In genomic region chr9:47224249-47224648, GRCm38 (mm10) we compare ENCODE assay signal across 18 mouse cellular contexts.
"Had no signal": no experiment of that assay in that cellular context is flagged by ENCODE, and none has a peak within 500 bp of the region (broad histone marks: within the 10 kb centered on the region; RNA-seq: fewer than 3 reads in every experiment).

No protein-coding gene starts in this region.

- DNase-seq: liver, postnatal 0 days; lung, adult 2 months; lung, postnatal 4 days; right cerebral cortex, adult 18-20 months; right cerebral cortex, postnatal 25 days; right cerebral cortex, postnatal 4 days; spleen, adult 18-20 months; thymus, adult 18-20 months; thymus, postnatal 14 days; thymus, postnatal 36 days had no signal

- H3K4me3 ChIP-seq: liver, embryonic 15.5 days; lung, embryonic 15.5 days; megakaryocyte, embryonic 14.5 days; midbrain, embryonic 13.5 days; midbrain, embryonic 15.5 days; neural tube, embryonic 13.5 days; neural tube, embryonic 15.5 days had no signal

- H3K27ac ChIP-seq: liver, embryonic 15.5 days; lung, embryonic 15.5 days; midbrain, embryonic 13.5 days; midbrain, embryonic 15.5 days; neural tube, embryonic 13.5 days; neural tube, embryonic 15.5 days had no signal

- H3K9ac ChIP-seq: liver, embryonic 15.5 days; liver, postnatal 0 days; lung, embryonic 15.5 days; midbrain, embryonic 13.5 days; midbrain, embryonic 15.5 days; neural tube, embryonic 13.5 days; neural tube, embryonic 15.5 days had no signal

- H3K9me3 ChIP-seq: liver, embryonic 15.5 days; lung, embryonic 15.5 days; midbrain, embryonic 13.5 days; midbrain, embryonic 15.5 days; neural tube, embryonic 13.5 days; neural tube, embryonic 15.5 days had no signal

- H3K4me1 ChIP-seq: liver, embryonic 15.5 days; lung, embryonic 15.5 days; megakaryocyte, embryonic 14.5 days; midbrain, embryonic 15.5 days had no signal

- ATAC-seq: liver, postnatal 0 days; lung, postnatal 0 days; midbrain, embryonic 13.5 days; midbrain, embryonic 15.5 days had no signal

- H3K36me3 ChIP-seq: liver, embryonic 15.5 days; lung, embryonic 15.5 days; midbrain, embryonic 13.5 days; midbrain, embryonic 15.5 days; neural tube, embryonic 13.5 days; neural tube, embryonic 15.5 days had no signal

- H3K27me3 ChIP-seq: liver, embryonic 15.5 days; lung, embryonic 15.5 days; megakaryocyte, embryonic 14.5 days; midbrain, embryonic 13.5 days; midbrain, embryonic 15.5 days; neural tube, embryonic 13.5 days; neural tube, embryonic 15.5 days had no signal
